Mouse (Mus musculus) brain, embryonic 14.5 days (tissue): ENCODE measurements at regions not wholly inside any gene's neighbourhood (a gene's known extent, or its start where the extent isn't known, plus 50 kb on each side); places are given as distances from the start of the nearest gene placed in this dataset.
A peak's percentile ranks its signal among the peaks of the same experiment; 100 is the strongest.

Source experiments
- DNase-seq: peaks from one replicate; pipeline ENCODE4 v3.0.0-alpha.2; 2011; ENCODE audit warnings: low read depth
- CTCF ChIP-seq: fragments of 200-500 bp; IDR thresholded peaks from 2 replicates; pipeline ENCODE4 v1.5.1; 2012; ENCODE audit warnings: inconsistent platforms, mild to moderate bottlenecking, moderate library complexity, borderline replicate concordance; ENCODE audit not compliant: insufficient read depth, insufficient read length; ENCODE audit errors: extremely low read depth
- POLR2A ChIP-seq: fragments of 200-500 bp; IDR thresholded peaks from 2 replicates; pipeline ENCODE4 v1.6.1; 2012; ENCODE audit warnings: mild to moderate bottlenecking, inconsistent platforms, borderline replicate concordance; ENCODE audit not compliant: poor library complexity, insufficient read depth, insufficient read length, severe bottlenecking; ENCODE audit errors: extremely low read depth

GRCm38 (mm10) chr9:6552731-6553130, 283.1 kb upstream of the Ddi1 start:
- DNase-seq = no peak
- no peak for TF ChIP-seq POLR2A
- TF ChIP-seq CTCF = no peak

GRCm38 (mm10) chr9:6540178-6540700, 270.6 kb upstream of the Ddi1 start:
- no peak for DNase-seq
- TF ChIP-seq CTCF (no peak), POLR2A (no peak)

DNA sequence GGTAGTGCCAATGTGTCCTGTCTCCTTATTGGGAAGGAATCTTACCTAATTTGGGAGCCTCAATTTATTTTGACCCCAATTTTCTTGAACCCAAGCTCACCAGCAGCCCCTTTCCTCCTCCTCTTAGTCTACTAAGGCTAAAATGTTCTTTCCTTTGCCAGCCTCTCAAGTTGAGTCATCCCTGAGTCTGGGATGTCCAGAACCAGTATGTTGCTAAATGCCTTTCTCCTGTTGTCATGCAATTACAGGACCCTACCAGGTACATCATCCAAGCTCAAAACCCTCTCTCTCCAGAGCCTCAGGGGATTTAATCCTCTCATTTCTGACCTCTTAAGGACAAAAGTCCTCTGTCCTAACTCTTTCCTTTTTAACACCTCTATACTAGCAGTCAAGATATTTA, 259.2 kb upstream of the Ddi1 start:
- TF ChIP-seq CTCF = no peak
- no peak for TF ChIP-seq POLR2A
- DNase-seq = no peak

DNA sequence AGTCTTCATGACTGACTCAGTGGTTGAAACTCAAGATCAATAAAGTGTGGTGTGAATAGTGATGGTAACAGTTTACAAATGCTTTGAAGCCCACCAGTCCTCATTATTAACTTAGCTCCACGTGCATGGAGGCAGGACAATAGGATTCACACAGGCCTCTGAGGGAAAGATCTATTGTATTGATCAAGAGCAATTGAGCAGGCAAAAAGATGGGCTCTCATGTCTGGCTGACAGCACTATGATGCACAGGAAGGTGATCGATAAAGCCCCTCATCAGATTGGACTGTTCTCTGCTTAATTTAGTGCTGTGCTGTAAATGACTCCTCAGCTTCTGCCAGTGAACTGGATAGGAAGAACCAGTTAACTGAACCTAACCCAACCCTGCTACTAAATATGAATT, 247.5 kb upstream of the Ddi1 start:
- TF ChIP-seq CTCF = no peak
- DNase-seq = peak; percentile 8

GRCm38 (mm10) chr9:6497786-6498185, 228.1 kb upstream of the Ddi1 start:
- TF ChIP-seq CTCF (no peak), POLR2A (no peak)
- no peak for DNase-seq

- no peak for DNase-seq
- no peak for TF ChIP-seq CTCF
- TF ChIP-seq POLR2A = no peak
Measured at GRCm38 (mm10) chr9:6480401-6480800, 210.8 kb upstream of the Ddi1 start.

GRCm38 (mm10) chr9:6454542-6454941, 184.9 kb upstream of the Ddi1 start:
- TF ChIP-seq POLR2A (no peak), CTCF (no peak)
- no peak for DNase-seq

DNA sequence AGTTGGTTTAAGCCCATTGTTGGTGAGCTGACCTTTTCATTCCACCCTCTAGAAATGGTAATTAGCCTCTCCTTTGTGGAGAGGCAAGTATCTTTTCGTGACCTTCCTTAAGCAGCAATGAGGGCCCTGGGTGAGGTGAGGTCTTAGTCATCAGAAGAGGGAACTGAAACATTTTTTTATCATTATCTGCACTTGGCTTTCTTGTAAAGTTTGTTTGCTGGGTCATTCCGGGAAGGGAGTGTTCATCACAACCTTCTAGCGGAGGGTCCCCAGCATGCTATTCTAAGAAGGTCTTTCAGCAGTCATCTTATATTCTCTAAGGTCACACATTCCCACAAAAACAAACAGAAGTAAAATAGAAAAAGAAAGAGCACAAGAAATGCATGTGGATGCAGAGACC, 165.6 kb upstream of the Ddi1 start:
- DNase-seq = no peak
- TF ChIP-seq POLR2A = no peak
- no peak for TF ChIP-seq CTCF

GRCm38 (mm10) chr9:6433813-6434456, 164.3 kb upstream of the Ddi1 start:
- no peak for TF ChIP-seq CTCF
- no peak for TF ChIP-seq POLR2A
- DNase-seq = no peak

DNA sequence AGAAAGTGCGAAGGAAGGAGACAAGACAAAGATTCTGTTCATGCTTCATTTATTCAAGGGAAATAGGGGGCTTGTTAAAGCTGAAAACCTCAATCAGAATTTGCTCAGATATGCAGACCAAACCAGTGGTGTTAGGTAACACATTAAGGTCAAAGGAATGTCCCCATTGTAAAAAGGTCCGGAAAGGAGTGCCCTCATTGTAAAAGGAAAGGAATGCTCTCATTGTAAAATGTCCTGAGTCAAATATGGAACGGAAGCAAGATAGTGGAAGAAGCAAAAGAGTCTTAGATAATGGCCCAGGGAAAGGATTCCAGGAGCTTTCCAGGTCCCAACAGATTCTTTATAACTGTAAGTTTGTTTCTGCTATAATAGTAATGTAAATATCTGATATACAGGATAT, 161.2 kb upstream of the Ddi1 start:
- no peak for DNase-seq
- no peak for TF ChIP-seq CTCF
- TF ChIP-seq POLR2A = no peak

GRCm38 (mm10) chr9:6430437-6430836, 160.8 kb upstream of the Ddi1 start:
- DNase-seq = no peak
- TF ChIP-seq POLR2A (no peak), CTCF (no peak)
